Mouse (Mus musculus): ENCODE data around the gene Tsn. TPM values are rescaled to one million over a fixed set of nuclear protein-coding genes. Genes with fewer than 3 reads are reported as not detected.

Gene Tsn
- total RNA-seq, 1 experiment from 2014 or later: 114 TPM

Other genes starting within 250 kb of the Tsn start
- not detected in 2 replicates for gene Gm29106, start 135.2 kb downstream of the Tsn start, total RNA-seq (2021)
- gene Nifk, start 10.1 kb upstream of the Tsn start, total RNA-seq (2021): 43.1 and 46.0 TPM in 2 replicates
- 46.3 and 50.9 TPM in 2 replicates for gene Clasp1, start 77.3 kb upstream of the Tsn start, total RNA-seq (2021)

Data from adrenal gland, postnatal 14 days (tissue).